ENCODE assay signal across 20 mouse cellular contexts in genomic region chr2:74688795-74689573, GRCm38 (mm10). TPM values are rescaled to one million over a fixed set of nuclear protein-coding genes. Genes with fewer than 3 reads are reported as not detected.
DNase-seq lines count a peak whose midpoint lies in the region; ATAC-seq and TF ChIP-seq lines count a peak whose summit lies in the region.
"Had no signal": no experiment of that assay in that cellular context is flagged by ENCODE, and none has a peak within 500 bp of the region (broad histone marks: within the 10 kb centered on the region; RNA-seq: fewer than 3 reads in every experiment).

No protein-coding gene starts in this region.

- no peak overlapping the region for H3K4me3 ChIP-seq in forebrain, embryonic 11.5 days (ENCODE audit: low read depth, low read length)
- no peak overlapping the region for H3K4me3 ChIP-seq in forebrain, embryonic 15.5 days
- peak overlapping the region; percentile 82 for H3K4me3 ChIP-seq in kidney, postnatal 0 days (replicated peaks; ENCODE audit: low read depth, low read length)
- H3K4me3 ChIP-seq in intestine, postnatal 0 days (ENCODE audit: low read depth, low read length): 0 out of 2 replicates have a peak overlapping the region, but pooled peaks have one; percentile 1
- peak overlapping the region; percentile 30; the same call in 1 of the 2 replicates for H3K4me3 ChIP-seq in neural tube, embryonic 12.5 days
- no peak overlapping the region for H3K4me3 ChIP-seq in hindbrain, embryonic 16.5 days (ENCODE audit: low read length)
- H3K4me3 ChIP-seq in midbrain, embryonic 15.5 days: no peak overlapping the region
- H3K4me3 ChIP-seq: layer of hippocampus, adult 2 months; midbrain, embryonic 12.5 days had no signal

- no peaks in the 10 kb centered on the region for H3K4me1 ChIP-seq in forebrain, embryonic 11.5 days (replicated peaks; ENCODE audit: control insufficient read depth, insufficient read depth, low read length)
- no peaks in the 10 kb centered on the region for H3K4me1 ChIP-seq in forebrain, embryonic 15.5 days
- peaks cover 5% of the 10 kb centered on the region; the same call in 1 of the 2 replicates for H3K4me1 ChIP-seq in kidney, postnatal 0 days (replicated peaks; ENCODE audit: insufficient read depth, low read length)
- H3K4me1 ChIP-seq in intestine, postnatal 0 days (replicated peaks; ENCODE audit: control insufficient read depth, insufficient read depth, low read length): no peaks in the 10 kb centered on the region
- H3K4me1 ChIP-seq in neural tube, embryonic 12.5 days: no peaks in the 10 kb centered on the region
- H3K4me1 ChIP-seq in hindbrain, embryonic 16.5 days (ENCODE audit: control insufficient read depth, insufficient read depth, low read depth, low read length): no peaks in the 10 kb centered on the region
- H3K4me1 ChIP-seq in midbrain, embryonic 15.5 days: no peaks in the 10 kb centered on the region
- H3K4me1 ChIP-seq: midbrain, embryonic 12.5 days had no signal

- ATAC-seq in forebrain, embryonic 11.5 days (replicated peaks; ENCODE audit: low FRiP score): no peak
- no peak for ATAC-seq in forebrain, embryonic 15.5 days (replicated peaks)
- no peak for ATAC-seq in kidney, postnatal 0 days (replicated peaks; ENCODE audit: low FRiP score, low read depth)
- no peak for ATAC-seq in intestine, postnatal 0 days
- no peak for ATAC-seq in neural tube, embryonic 12.5 days (ENCODE audit: low FRiP score, low read depth)
- ATAC-seq in hindbrain, embryonic 16.5 days: no peak
- ATAC-seq in midbrain, embryonic 15.5 days (replicated peaks): no peak
- ATAC-seq: forebrain, embryonic 16.5 days; hindbrain, postnatal 0 days had no signal

- 4% methylated on average over 12 of the region's 12 CpGs for WGBS in forebrain, embryonic 11.5 days
- 4% methylated on average over 12 of the region's 12 CpGs for WGBS in forebrain, embryonic 15.5 days
- WGBS in kidney, postnatal 0 days: 12% methylated on average over 12 of the region's 12 CpGs
- WGBS in intestine, postnatal 0 days: 5% methylated on average over 12 of the region's 12 CpGs
- WGBS in neural tube, embryonic 12.5 days: 3% methylated on average over 12 of the region's 12 CpGs
- WGBS in hindbrain, embryonic 16.5 days: 3% methylated on average over 12 of the region's 12 CpGs
- WGBS in midbrain, embryonic 15.5 days: 3% methylated on average over 12 of the region's 12 CpGs

- H3K4me2 ChIP-seq in forebrain, embryonic 11.5 days (ENCODE audit: low read depth, low read length, severe bottlenecking): no peak overlapping the region
- H3K4me2 ChIP-seq in forebrain, embryonic 15.5 days (replicated peaks): no peak overlapping the region
- peak overlapping the region; percentile 90 for H3K4me2 ChIP-seq in kidney, postnatal 0 days (ENCODE audit: low read length)
- no peak overlapping the region for H3K4me2 ChIP-seq in intestine, postnatal 0 days (replicated peaks; ENCODE audit: low read depth)
- H3K4me2 ChIP-seq in neural tube, embryonic 12.5 days (replicated peaks): peak overlapping the region; percentile 55
- H3K4me2 ChIP-seq in hindbrain, embryonic 16.5 days (ENCODE audit: low read length): no peak overlapping the region
- no peak overlapping the region for H3K4me2 ChIP-seq in midbrain, embryonic 15.5 days
- H3K4me2 ChIP-seq: heart, embryonic 11.5 days; lung, embryonic 14.5 days; midbrain, embryonic 12.5 days had no signal

- no peak for TF ChIP-seq CTCF in kidney, postnatal 0 days (IDR thresholded peaks at IDR 0.05; ENCODE audit: low read depth)
- TF ChIP-seq CTCF in intestine, postnatal 0 days (IDR thresholded peaks at IDR 0.05; ENCODE audit: low read depth): no peak

- H3K27ac ChIP-seq in forebrain, embryonic 11.5 days (ENCODE audit: low read depth, low read length): no peak overlapping the region
- H3K27ac ChIP-seq in forebrain, embryonic 15.5 days (replicated peaks): no peak overlapping the region
- peak overlapping the region; percentile 94 for H3K27ac ChIP-seq in kidney, postnatal 0 days
- H3K27ac ChIP-seq in intestine, postnatal 0 days (ENCODE audit: low read depth, low read length): no peak overlapping the region
- H3K27ac ChIP-seq in neural tube, embryonic 12.5 days: peak overlapping the region; percentile 80; the same call in 1 of the 2 replicates
- H3K27ac ChIP-seq in hindbrain, embryonic 16.5 days (ENCODE audit: low read depth, low read length): no peak overlapping the region
- no peak overlapping the region for H3K27ac ChIP-seq in midbrain, embryonic 15.5 days
- H3K27ac ChIP-seq: hindbrain, postnatal 0 days; layer of hippocampus, adult 2 months; midbrain, embryonic 12.5 days had no signal

- no peak overlapping the region for H3K9ac ChIP-seq in forebrain, embryonic 11.5 days (ENCODE audit: low read length)
- H3K9ac ChIP-seq in forebrain, embryonic 15.5 days (replicated peaks): no peak overlapping the region
- H3K9ac ChIP-seq in kidney, postnatal 0 days (ENCODE audit: low read depth, low read length): peak overlapping the region; percentile 86
- no peak overlapping the region for H3K9ac ChIP-seq in intestine, postnatal 0 days (ENCODE audit: low read depth, low read length)
- peak overlapping the region; percentile 61 for H3K9ac ChIP-seq in neural tube, embryonic 12.5 days
- no peak overlapping the region for H3K9ac ChIP-seq in hindbrain, embryonic 16.5 days (ENCODE audit: low read depth, low read length)
- H3K9ac ChIP-seq in midbrain, embryonic 15.5 days: no peak overlapping the region
- H3K9ac ChIP-seq: lung, embryonic 14.5 days; midbrain, embryonic 12.5 days had no signal

- no peaks in the 10 kb centered on the region for H3K9me3 ChIP-seq in forebrain, embryonic 11.5 days (ENCODE audit: control insufficient read depth, low read length)
- no peaks in the 10 kb centered on the region for H3K9me3 ChIP-seq in forebrain, embryonic 15.5 days
- H3K9me3 ChIP-seq in kidney, postnatal 0 days (replicated peaks; ENCODE audit: low read length): no peaks in the 10 kb centered on the region
- no peaks in the 10 kb centered on the region for H3K9me3 ChIP-seq in intestine, postnatal 0 days (ENCODE audit: control insufficient read depth)
- H3K9me3 ChIP-seq in neural tube, embryonic 12.5 days: no peaks in the 10 kb centered on the region
- H3K9me3 ChIP-seq in hindbrain, embryonic 16.5 days (ENCODE audit: control insufficient read depth, low read length): peaks cover 3% of the 10 kb centered on the region; the same call in 1 of the 2 replicates
- no peaks in the 10 kb centered on the region for H3K9me3 ChIP-seq in midbrain, embryonic 15.5 days
- H3K9me3 ChIP-seq: midbrain, embryonic 12.5 days had no signal

- H3K36me3 ChIP-seq in forebrain, embryonic 11.5 days (ENCODE audit: control insufficient read depth, insufficient read depth, low read length): no peaks in the 10 kb centered on the region
- H3K36me3 ChIP-seq in forebrain, embryonic 15.5 days: no peaks in the 10 kb centered on the region
- 0 out of 2 replicates have a peak, but pooled peaks cover 10% of the 10 kb centered on the region for H3K36me3 ChIP-seq in kidney, postnatal 0 days (ENCODE audit: insufficient read depth, low read length)
- no peaks in the 10 kb centered on the region for H3K36me3 ChIP-seq in intestine, postnatal 0 days (ENCODE audit: control insufficient read depth, insufficient read depth)
- no peaks in the 10 kb centered on the region for H3K36me3 ChIP-seq in neural tube, embryonic 12.5 days
- H3K36me3 ChIP-seq in hindbrain, embryonic 16.5 days (ENCODE audit: control insufficient read depth, insufficient read depth, low read length): no peaks in the 10 kb centered on the region
- H3K36me3 ChIP-seq in midbrain, embryonic 15.5 days (replicated peaks): no peaks in the 10 kb centered on the region
- H3K36me3 ChIP-seq: midbrain, embryonic 12.5 days had no signal

- peaks cover 93% of the 10 kb centered on the region for H3K27me3 ChIP-seq in forebrain, embryonic 11.5 days (ENCODE audit: control insufficient read depth, insufficient read depth, low read length)
- peaks cover 97% of the 10 kb centered on the region for H3K27me3 ChIP-seq in forebrain, embryonic 15.5 days
- no peaks in the 10 kb centered on the region for H3K27me3 ChIP-seq in kidney, postnatal 0 days (ENCODE audit: insufficient read depth, low read length)
- peaks cover 97% of the 10 kb centered on the region for H3K27me3 ChIP-seq in intestine, postnatal 0 days (replicated peaks; ENCODE audit: control insufficient read depth, insufficient read depth, low read length)
- peaks cover 79% of the 10 kb centered on the region for H3K27me3 ChIP-seq in neural tube, embryonic 12.5 days (replicated peaks)
- H3K27me3 ChIP-seq in hindbrain, embryonic 16.5 days (replicated peaks; ENCODE audit: control insufficient read depth, insufficient read depth, low read length): peaks cover 74% of the 10 kb centered on the region
- peaks cover 88% of the 10 kb centered on the region for H3K27me3 ChIP-seq in midbrain, embryonic 15.5 days (replicated peaks)
- H3K27me3 ChIP-seq: CH12.LX had no signal

- peak; percentile 59 for DNase-seq in forebrain, embryonic 11.5 days (ENCODE audit: low spot score)
- no peak for DNase-seq in kidney, postnatal 0 days (ENCODE audit: low spot score)
- no peak for DNase-seq in kidney, adult 9 months
- DNase-seq: cerebellum, postnatal 14 days; heart, postnatal 14 days; lung, embryonic 14.5 days; thymus, postnatal 36 days had no signal

RNA-seq across cellular contexts. Expression of gene Hoxd10, which starts 2.7 kb away (rescaled TPM):
- not detected in 2 replicates for polyA plus RNA-seq in forebrain, embryonic 11.5 days (2014; fragmentation: Nextera tagmentation; extraction: Ambion mirVana)
- not detected in 2 replicates for polyA plus RNA-seq in forebrain, embryonic 15.5 days (2015; fragmentation: Nextera tagmentation; extraction: Ambion mirVana)
- 44.6 and 45.5 TPM in 2 replicates for polyA plus RNA-seq in kidney, postnatal 0 days (2015; fragmentation: Nextera tagmentation; extraction: Ambion mirVana)
- 0.10 and 1.6 TPM in 2 replicates for polyA plus RNA-seq in intestine, postnatal 0 days (2015; fragmentation: Nextera tagmentation; extraction: Ambion mirVana)
- 48.9 and 49.0 TPM in 2 replicates for polyA plus RNA-seq in neural tube, embryonic 12.5 days (2016; fragmentation: Nextera tagmentation; extraction: Ambion mirVana)
- polyA plus RNA-seq in hindbrain, embryonic 16.5 days (2015; fragmentation: Nextera tagmentation; extraction: Ambion mirVana): not detected in 2 replicates
- polyA plus RNA-seq in midbrain, embryonic 15.5 days (2015; fragmentation: Nextera tagmentation; extraction: Ambion mirVana): not detected in 2 replicates
- polyA plus RNA-seq: forebrain, embryonic 16.5 days; hindbrain, postnatal 0 days; liver, adult 2 months; lung, embryonic 14.5 days; midbrain, embryonic 12.5 days had no signal

RNA-seq across cellular contexts. Expression of gene Hoxd9, which starts 8.5 kb away (rescaled TPM):
- not detected in 2 replicates for polyA plus RNA-seq in forebrain, embryonic 11.5 days (2014; fragmentation: Nextera tagmentation; extraction: Ambion mirVana)
- polyA plus RNA-seq in forebrain, embryonic 15.5 days (2015; fragmentation: Nextera tagmentation; extraction: Ambion mirVana): not detected in 2 replicates
- polyA plus RNA-seq in kidney, postnatal 0 days (2015; fragmentation: Nextera tagmentation; extraction: Ambion mirVana): 57.8 and 67.0 TPM in 2 replicates
- polyA plus RNA-seq in intestine, postnatal 0 days (2015; fragmentation: Nextera tagmentation; extraction: Ambion mirVana): 0.64 and 1.6 TPM in 2 replicates
- polyA plus RNA-seq in neural tube, embryonic 12.5 days (2016; fragmentation: Nextera tagmentation; extraction: Ambion mirVana): 34.4 and 36.8 TPM in 2 replicates
- polyA plus RNA-seq in hindbrain, embryonic 16.5 days (2015; fragmentation: Nextera tagmentation; extraction: Ambion mirVana): 0.07 TPM in 1 of 2 replicates, not detected in the other
- not detected in 2 replicates for polyA plus RNA-seq in midbrain, embryonic 15.5 days (2015; fragmentation: Nextera tagmentation; extraction: Ambion mirVana)
- polyA plus RNA-seq: forebrain, embryonic 16.5 days; heart, embryonic 11.5 days; hindbrain, postnatal 0 days; liver, adult 2 months; midbrain, embryonic 12.5 days had no signal

RNA-seq across cellular contexts. Expression of gene Hoxd11, which starts 9.6 kb away (rescaled TPM):
- not detected in 2 replicates for polyA plus RNA-seq in forebrain, embryonic 11.5 days (2014; fragmentation: Nextera tagmentation; extraction: Ambion mirVana)
- not detected in 2 replicates for polyA plus RNA-seq in forebrain, embryonic 15.5 days (2015; fragmentation: Nextera tagmentation; extraction: Ambion mirVana)
- 19.7 and 23.8 TPM in 2 replicates for polyA plus RNA-seq in kidney, postnatal 0 days (2015; fragmentation: Nextera tagmentation; extraction: Ambion mirVana)
- 0.64 TPM in 1 of 2 replicates, not detected in the other for polyA plus RNA-seq in intestine, postnatal 0 days (2015; fragmentation: Nextera tagmentation; extraction: Ambion mirVana)
- 19.1 and 25.2 TPM in 2 replicates for polyA plus RNA-seq in neural tube, embryonic 12.5 days (2016; fragmentation: Nextera tagmentation; extraction: Ambion mirVana)
- polyA plus RNA-seq in hindbrain, embryonic 16.5 days (2015; fragmentation: Nextera tagmentation; extraction: Ambion mirVana): not detected in 2 replicates
- not detected in 2 replicates for polyA plus RNA-seq in midbrain, embryonic 15.5 days (2015; fragmentation: Nextera tagmentation; extraction: Ambion mirVana)
- polyA plus RNA-seq: forebrain, embryonic 16.5 days; heart, embryonic 11.5 days; hindbrain, postnatal 0 days; liver, adult 2 months; lung, embryonic 14.5 days; midbrain, embryonic 12.5 days; testis, adult 2 months had no signal

RNA-seq across cellular contexts. Expression of gene Hoxd12, which starts 14.2 kb away (rescaled TPM):
- polyA plus RNA-seq in forebrain, embryonic 11.5 days (2014; fragmentation: Nextera tagmentation; extraction: Ambion mirVana): not detected in 2 replicates
- polyA plus RNA-seq in forebrain, embryonic 15.5 days (2015; fragmentation: Nextera tagmentation; extraction: Ambion mirVana): not detected in 2 replicates
- polyA plus RNA-seq in kidney, postnatal 0 days (2015; fragmentation: Nextera tagmentation; extraction: Ambion mirVana): 2.6 and 2.8 TPM in 2 replicates
- 0.12 TPM in 1 of 2 replicates, not detected in the other for polyA plus RNA-seq in intestine, postnatal 0 days (2015; fragmentation: Nextera tagmentation; extraction: Ambion mirVana)
- 4.1 and 8.0 TPM in 2 replicates for polyA plus RNA-seq in neural tube, embryonic 12.5 days (2016; fragmentation: Nextera tagmentation; extraction: Ambion mirVana)
- polyA plus RNA-seq in hindbrain, embryonic 16.5 days (2015; fragmentation: Nextera tagmentation; extraction: Ambion mirVana): not detected in 2 replicates
- polyA plus RNA-seq in midbrain, embryonic 15.5 days (2015; fragmentation: Nextera tagmentation; extraction: Ambion mirVana): not detected in 2 replicates
- polyA plus RNA-seq: forebrain, embryonic 16.5 days; heart, embryonic 11.5 days; hindbrain, postnatal 0 days; liver, adult 2 months; lung, embryonic 14.5 days; midbrain, embryonic 12.5 days; testis, adult 2 months had no signal

RNA-seq across cellular contexts. Expression of gene Hoxd8, which starts 15.4 kb away (rescaled TPM):
- polyA plus RNA-seq in forebrain, embryonic 11.5 days (2014; fragmentation: Nextera tagmentation; extraction: Ambion mirVana): not detected in 2 replicates
- 0.10 TPM in 1 of 2 replicates, not detected in the other for polyA plus RNA-seq in forebrain, embryonic 15.5 days (2015; fragmentation: Nextera tagmentation; extraction: Ambion mirVana)
- polyA plus RNA-seq in kidney, postnatal 0 days (2015; fragmentation: Nextera tagmentation; extraction: Ambion mirVana): 73.4 and 76.7 TPM in 2 replicates
- polyA plus RNA-seq in intestine, postnatal 0 days (2015; fragmentation: Nextera tagmentation; extraction: Ambion mirVana): 2.2 and 2.7 TPM in 2 replicates
- 20.8 and 21.4 TPM in 2 replicates for polyA plus RNA-seq in neural tube, embryonic 12.5 days (2016; fragmentation: Nextera tagmentation; extraction: Ambion mirVana)
- polyA plus RNA-seq in hindbrain, embryonic 16.5 days (2015; fragmentation: Nextera tagmentation; extraction: Ambion mirVana): 0.66 and 1.1 TPM in 2 replicates
- 0.08 and 0.10 TPM in 2 replicates for polyA plus RNA-seq in midbrain, embryonic 15.5 days (2015; fragmentation: Nextera tagmentation; extraction: Ambion mirVana)
- polyA plus RNA-seq: forebrain, embryonic 16.5 days; hindbrain, postnatal 0 days had no signal

Comparison
In these comparisons a context has a peak if more than half of its experiments do, and no peak if none do; other contexts are left out.
1. H3K27ac ChIP-seq: peak in kidney, postnatal 0 days (single experiment) and neural tube, embryonic 12.5 days (single experiment); none in forebrain, embryonic 11.5 days (single experiment), forebrain, embryonic 15.5 days (single experiment), intestine, postnatal 0 days (single experiment), hindbrain, embryonic 16.5 days (single experiment) and midbrain, embryonic 15.5 days (single experiment).
2. H3K4me2 ChIP-seq: peak in kidney, postnatal 0 days (single experiment) and neural tube, embryonic 12.5 days (single experiment); none in forebrain, embryonic 11.5 days (single experiment), forebrain, embryonic 15.5 days (single experiment), intestine, postnatal 0 days (single experiment), hindbrain, embryonic 16.5 days (single experiment) and midbrain, embryonic 15.5 days (single experiment).
3. H3K4me3 ChIP-seq: peak in kidney, postnatal 0 days (single experiment), intestine, postnatal 0 days (single experiment) and neural tube, embryonic 12.5 days (single experiment); none in forebrain, embryonic 11.5 days (single experiment), forebrain, embryonic 15.5 days (single experiment), hindbrain, embryonic 16.5 days (single experiment) and midbrain, embryonic 15.5 days (single experiment).
4. H3K9ac ChIP-seq: peak in kidney, postnatal 0 days (single experiment) and neural tube, embryonic 12.5 days (single experiment); none in forebrain, embryonic 11.5 days (single experiment), forebrain, embryonic 15.5 days (single experiment), intestine, postnatal 0 days (single experiment), hindbrain, embryonic 16.5 days (single experiment) and midbrain, embryonic 15.5 days (single experiment).
5. RNA of gene Hoxd10, which starts 2.7 kb away (polyA plus RNA-seq): 48.9 to 49.0 TPM in neural tube, embryonic 12.5 days and 44.6 to 45.5 TPM in kidney, postnatal 0 days; 0.10 to 1.6 TPM in intestine, postnatal 0 days, not detected in midbrain, embryonic 15.5 days, not detected in forebrain, embryonic 15.5 days, not detected in hindbrain, embryonic 16.5 days and not detected in forebrain, embryonic 11.5 days; every median in the first group is over 10 times any median in the second.
6. RNA of gene Hoxd9, which starts 8.5 kb away (polyA plus RNA-seq): 57.8 to 67.0 TPM in kidney, postnatal 0 days and 34.4 to 36.8 TPM in neural tube, embryonic 12.5 days; 0.64 to 1.6 TPM in intestine, postnatal 0 days, not detected in midbrain, embryonic 15.5 days, not detected in forebrain, embryonic 11.5 days, not detected in forebrain, embryonic 15.5 days and 0.07 TPM in hindbrain, embryonic 16.5 days; every median in the first group is over 10 times any median in the second.
7. RNA of gene Hoxd11, which starts 9.6 kb away (polyA plus RNA-seq): 19.7 to 23.8 TPM in kidney, postnatal 0 days and 19.1 to 25.2 TPM in neural tube, embryonic 12.5 days; 0.64 TPM in intestine, postnatal 0 days, not detected in midbrain, embryonic 15.5 days, not detected in forebrain, embryonic 11.5 days, not detected in forebrain, embryonic 15.5 days and not detected in hindbrain, embryonic 16.5 days; every median in the first group is over 10 times any median in the second.